Mouse (Mus musculus): ENCODE measurements at regions not wholly inside any gene's neighbourhood (a gene's known extent, or its start where the extent isn't known, plus 50 kb on each side); places are given as distances from the start of the nearest gene placed in this dataset.

- Histone ChIP-seq H3K4me1 (ENCODE audit: control insufficient read depth, insufficient read depth, low read length) (no peaks in the 10 kb centered on the region), H3K36me3 (ENCODE audit: control insufficient read depth, insufficient read depth, low read length) (no peaks in the 10 kb centered on the region), H3K27me3 (ENCODE audit: control insufficient read depth, insufficient read depth, low read length) (no peaks in the 10 kb centered on the region), H3K9ac (ENCODE audit: low read depth, low read length, severe bottlenecking) (no peak overlapping the region), H3K9me3 (ENCODE audit: control insufficient read depth, low read length) (no peaks in the 10 kb centered on the region), H3K4me3 (replicated peaks; ENCODE audit: low read length) (no peak overlapping the region), H3K27ac (replicated peaks; ENCODE audit: low read depth, low read length) (no peak overlapping the region), H3K4me2 (replicated peaks; ENCODE audit: low read depth, low read length, severe bottlenecking) (no peak overlapping the region)
- peak; percentile 77 for ATAC-seq (ENCODE audit: low FRiP score, low read depth)
- TF ChIP-seq POLR2A (IDR thresholded peaks at IDR 0.05; ENCODE audit: borderline replicate concordance, extremely low read depth, insufficient read depth, insufficient read length): no peak
- DNase-seq (ENCODE audit: low spot score): peak; percentile 13
These were observed 2004.1 kb upstream of the Gm8797 start for GRCm38 (mm10) chr3:3746542-3746941.

- Histone ChIP-seq H3K4me3 (replicated peaks; ENCODE audit: low read length) (no peak overlapping the region), H3K9ac (ENCODE audit: low read depth, low read length, severe bottlenecking) (no peak overlapping the region), H3K4me1 (ENCODE audit: control insufficient read depth, insufficient read depth, low read length) (no peaks in the 10 kb centered on the region), H3K27me3 (ENCODE audit: control insufficient read depth, insufficient read depth, low read length) (no peaks in the 10 kb centered on the region), H3K4me2 (replicated peaks; ENCODE audit: low read depth, low read length, severe bottlenecking) (no peak overlapping the region), H3K9me3 (ENCODE audit: control insufficient read depth, low read length) (no peaks in the 10 kb centered on the region), H3K36me3 (ENCODE audit: control insufficient read depth, insufficient read depth, low read length) (no peaks in the 10 kb centered on the region), H3K27ac (replicated peaks; ENCODE audit: low read depth, low read length) (no peak overlapping the region)
- DNase-seq (ENCODE audit: low spot score) (peak; percentile 54), ATAC-seq (ENCODE audit: low FRiP score, low read depth) (no peak; the same call in 1 of the 2 replicates)
- WGBS: 8% methylated on average over 5 of the region's 5 CpGs
- TF ChIP-seq POLR2A (IDR thresholded peaks at IDR 0.05; ENCODE audit: borderline replicate concordance, extremely low read depth, insufficient read depth, insufficient read length): no peak
These were observed 1998.9 kb upstream of the Gm8797 start for GRCm38 (mm10) chr3:3751596-3752251.

- Histone ChIP-seq H3K36me3 (ENCODE audit: control insufficient read depth, insufficient read depth, low read length) (no peaks in the 10 kb centered on the region), H3K27me3 (ENCODE audit: control insufficient read depth, insufficient read depth, low read length) (no peaks in the 10 kb centered on the region), H3K9me3 (ENCODE audit: control insufficient read depth, low read length) (no peaks in the 10 kb centered on the region), H3K9ac (ENCODE audit: low read depth, low read length, severe bottlenecking) (no peak overlapping the region), H3K4me3 (replicated peaks; ENCODE audit: low read length) (no peak overlapping the region), H3K4me2 (replicated peaks; ENCODE audit: low read depth, low read length, severe bottlenecking) (no peak overlapping the region), H3K4me1 (ENCODE audit: control insufficient read depth, insufficient read depth, low read length) (no peaks in the 10 kb centered on the region), H3K27ac (replicated peaks; ENCODE audit: low read depth, low read length) (no peak overlapping the region)
- WGBS: 41% methylated on average over 1 of the region's 1 CpGs
- no peak for TF ChIP-seq POLR2A (IDR thresholded peaks at IDR 0.05; ENCODE audit: borderline replicate concordance, extremely low read depth, insufficient read depth, insufficient read length)
- no peak for DNase-seq (ENCODE audit: low spot score)
- no peak for ATAC-seq (ENCODE audit: low FRiP score, low read depth)
These were observed 1989.3 kb upstream of the Gm8797 start for GRCm38 (mm10) chr3:3761346-3761745.

- no peak for TF ChIP-seq POLR2A (IDR thresholded peaks at IDR 0.05; ENCODE audit: borderline replicate concordance, extremely low read depth, insufficient read depth, insufficient read length)
- H3K4me3 ChIP-seq (replicated peaks; ENCODE audit: low read length): no peak overlapping the region
- H3K36me3 ChIP-seq (ENCODE audit: control insufficient read depth, insufficient read depth, low read length): no peaks in the 10 kb centered on the region
- no peaks in the 10 kb centered on the region for H3K9me3 ChIP-seq (ENCODE audit: control insufficient read depth, low read length)
- no peaks in the 10 kb centered on the region for H3K4me1 ChIP-seq (ENCODE audit: control insufficient read depth, insufficient read depth, low read length)
- 70% methylated on average over 3 of the region's 3 CpGs for WGBS
- no peaks in the 10 kb centered on the region for H3K27me3 ChIP-seq (ENCODE audit: control insufficient read depth, insufficient read depth, low read length)
- no peak overlapping the region for H3K4me2 ChIP-seq (replicated peaks; ENCODE audit: low read depth, low read length, severe bottlenecking)
- H3K27ac ChIP-seq (replicated peaks; ENCODE audit: low read depth, low read length): no peak overlapping the region
- DNase-seq (ENCODE audit: low spot score) (no peak), ATAC-seq (ENCODE audit: low FRiP score, low read depth) (no peak)
- no peak overlapping the region for H3K9ac ChIP-seq (ENCODE audit: low read depth, low read length, severe bottlenecking)
These were observed 1966.4 kb upstream of the Gm8797 start for GRCm38 (mm10) chr3:3784200-3784599.

GRCm38 (mm10) chr3:3786039-3786438 is 1964.6 kb upstream of the Gm8797 start:
- H3K9ac ChIP-seq (ENCODE audit: low read depth, low read length, severe bottlenecking): no peak overlapping the region
- H3K36me3 ChIP-seq (ENCODE audit: control insufficient read depth, insufficient read depth, low read length): no peaks in the 10 kb centered on the region
- H3K4me2 ChIP-seq (replicated peaks; ENCODE audit: low read depth, low read length, severe bottlenecking): no peak overlapping the region
- no peak overlapping the region for H3K4me3 ChIP-seq (replicated peaks; ENCODE audit: low read length)
- DNase-seq (ENCODE audit: low spot score) (peak; percentile 15), ATAC-seq (ENCODE audit: low FRiP score, low read depth) (no peak)
- H3K9me3 ChIP-seq (ENCODE audit: control insufficient read depth, low read length): no peaks in the 10 kb centered on the region
- H3K27me3 ChIP-seq (ENCODE audit: control insufficient read depth, insufficient read depth, low read length): no peaks in the 10 kb centered on the region
- WGBS: 60% methylated on average over 2 of the region's 2 CpGs
- H3K27ac ChIP-seq (replicated peaks; ENCODE audit: low read depth, low read length): no peak overlapping the region
- no peaks in the 10 kb centered on the region for H3K4me1 ChIP-seq (ENCODE audit: control insufficient read depth, insufficient read depth, low read length)
- no peak for TF ChIP-seq POLR2A (IDR thresholded peaks at IDR 0.05; ENCODE audit: borderline replicate concordance, extremely low read depth, insufficient read depth, insufficient read length)
